Mouse (Mus musculus) neural tube, embryonic 10.5 days (tissue): ENCODE data around the gene 1700029P11Rik.

Source experiments
- DNase-seq: peaks from one replicate; pipeline ENCODE4 v3.0.0-alpha.2; 2017; ENCODE audit warnings: low spot score; ENCODE audit errors: extremely low spot score

1700029P11Rik gene

DNA sequence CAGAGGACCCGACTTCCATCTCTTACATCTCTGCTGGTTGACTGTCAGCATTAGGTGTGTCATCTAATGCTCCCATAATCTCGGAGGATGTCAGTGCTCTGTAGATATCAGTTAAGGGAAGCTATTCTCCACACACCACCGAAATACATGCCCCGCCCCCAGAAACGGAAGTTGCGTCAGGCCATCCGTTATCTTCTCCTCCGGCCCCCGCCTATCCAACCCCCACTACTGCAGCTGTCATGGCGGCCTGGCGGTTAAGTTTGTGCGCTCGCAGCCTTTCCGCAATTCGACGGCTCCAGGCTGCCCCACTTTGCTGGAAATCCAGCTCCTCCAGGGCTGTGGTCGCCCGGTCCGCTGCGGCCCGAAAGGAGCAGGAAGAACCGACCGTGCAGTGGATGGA is at the start of gene 1700029P11Rik:
Gene 1700029P11Rik (plus strand): TSS at position 220 of the 400 bp plus-strand sequence.
- DNase-seq: no peak

DNA sequence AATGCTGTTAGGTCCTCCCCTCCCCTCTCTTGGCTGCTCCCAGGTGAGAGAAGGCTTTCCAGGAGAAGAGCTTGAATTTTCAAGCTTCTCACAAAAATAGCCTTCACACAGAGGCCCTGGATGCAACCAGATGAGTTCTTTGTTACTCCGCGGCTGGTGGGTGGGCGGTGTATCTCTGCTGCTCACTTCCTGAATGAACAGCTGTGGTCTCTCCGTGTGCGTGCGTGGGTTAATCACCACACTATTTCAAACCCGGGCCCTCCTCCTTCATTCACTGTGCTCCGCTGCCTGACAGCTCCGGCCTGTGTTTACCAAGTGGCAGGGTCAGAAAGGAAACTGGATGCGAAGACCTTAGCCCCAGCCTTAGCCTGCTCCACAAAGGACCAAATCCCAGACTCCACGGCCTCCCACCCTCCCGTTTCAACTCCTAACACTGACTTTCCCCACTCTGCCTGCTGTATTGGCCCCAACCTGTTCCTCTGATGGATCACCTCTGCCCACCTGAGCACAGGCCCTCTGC is 47.3 kb upstream of the 1700029P11Rik start:
- DNase-seq: no peak

DNA sequence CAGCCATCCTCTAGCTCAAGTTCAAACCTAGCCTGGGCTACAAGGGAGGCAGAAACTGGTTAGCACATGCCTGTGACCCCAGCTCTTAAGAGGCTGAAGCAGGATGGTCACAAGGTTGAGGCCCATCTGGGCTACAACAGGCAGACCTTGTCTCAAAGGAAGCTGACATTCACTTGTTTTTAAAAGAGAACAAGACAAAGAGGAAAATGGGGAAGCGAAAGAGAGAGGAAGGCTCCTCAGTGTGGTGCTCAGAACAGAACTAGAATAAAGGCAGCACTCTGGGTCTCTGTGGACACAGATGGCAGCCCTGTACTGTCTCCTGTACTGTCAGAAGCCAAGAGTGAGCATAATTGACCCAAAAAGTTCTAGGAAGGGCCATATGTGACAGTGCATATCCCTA is 46.4 kb upstream of the 1700029P11Rik start:
- no peak for DNase-seq

DNA sequence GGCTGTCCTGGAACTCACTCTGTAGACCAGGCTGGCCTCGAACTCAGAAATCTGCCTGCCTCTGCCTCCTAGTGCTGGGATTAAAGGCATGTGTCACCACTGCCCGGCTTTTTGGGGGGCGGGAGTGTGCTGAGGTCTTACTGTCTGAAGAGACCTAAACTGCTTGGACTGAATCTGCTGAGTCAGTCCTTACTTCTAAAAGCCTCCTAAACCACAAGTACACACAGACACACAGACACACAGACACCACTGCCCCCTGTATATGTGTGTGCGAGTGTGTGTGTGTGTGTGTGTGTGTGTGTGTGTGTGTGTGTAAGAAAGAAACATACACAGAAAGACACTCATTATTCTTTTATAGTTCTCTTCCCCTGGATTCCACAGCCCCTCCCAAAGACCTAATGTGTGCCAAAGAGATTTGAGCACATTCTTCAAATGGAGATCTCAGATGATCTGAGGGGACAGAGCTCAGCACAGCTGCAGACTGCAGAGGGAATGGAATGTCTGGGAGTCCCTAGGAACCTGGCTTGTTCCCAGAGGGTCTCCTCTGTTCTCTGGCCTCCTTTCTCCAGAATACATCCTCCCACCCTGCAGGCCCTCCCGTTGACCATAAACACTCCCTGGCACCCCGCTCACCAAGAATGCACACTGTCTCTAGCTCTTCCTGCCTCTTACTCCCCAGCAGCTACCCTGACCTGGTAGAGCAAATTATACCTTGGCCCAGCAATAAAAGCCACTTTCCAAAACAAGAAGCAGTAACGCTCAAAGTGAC is 44.3 kb upstream of the 1700029P11Rik start:
- no peak for DNase-seq

DNA sequence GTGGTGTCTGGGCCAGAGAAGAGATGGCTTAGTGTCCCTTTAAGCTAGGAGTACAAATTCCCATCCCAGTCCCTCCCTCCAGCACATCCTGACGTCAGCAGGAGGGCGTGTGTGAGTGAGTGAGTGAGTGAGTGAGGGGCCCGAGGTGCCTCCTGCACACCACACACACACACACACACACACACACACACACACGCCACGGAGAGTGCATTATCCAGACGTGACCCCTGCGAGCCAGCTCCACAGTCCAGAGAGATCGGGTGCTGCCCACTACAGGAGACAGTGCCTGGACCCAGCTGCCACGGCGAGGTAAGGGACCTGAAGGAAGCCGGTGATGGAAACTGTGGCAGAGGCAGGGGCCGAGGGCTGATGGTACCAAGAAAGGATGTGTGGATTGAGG is 43.7 kb upstream of the 1700029P11Rik start, which contains the start of gene Csdc2:
Gene Csdc2 (plus strand): TSS at position 81 of the 400 bp plus-strand sequence.
- DNase-seq: peak; percentile 55

DNA sequence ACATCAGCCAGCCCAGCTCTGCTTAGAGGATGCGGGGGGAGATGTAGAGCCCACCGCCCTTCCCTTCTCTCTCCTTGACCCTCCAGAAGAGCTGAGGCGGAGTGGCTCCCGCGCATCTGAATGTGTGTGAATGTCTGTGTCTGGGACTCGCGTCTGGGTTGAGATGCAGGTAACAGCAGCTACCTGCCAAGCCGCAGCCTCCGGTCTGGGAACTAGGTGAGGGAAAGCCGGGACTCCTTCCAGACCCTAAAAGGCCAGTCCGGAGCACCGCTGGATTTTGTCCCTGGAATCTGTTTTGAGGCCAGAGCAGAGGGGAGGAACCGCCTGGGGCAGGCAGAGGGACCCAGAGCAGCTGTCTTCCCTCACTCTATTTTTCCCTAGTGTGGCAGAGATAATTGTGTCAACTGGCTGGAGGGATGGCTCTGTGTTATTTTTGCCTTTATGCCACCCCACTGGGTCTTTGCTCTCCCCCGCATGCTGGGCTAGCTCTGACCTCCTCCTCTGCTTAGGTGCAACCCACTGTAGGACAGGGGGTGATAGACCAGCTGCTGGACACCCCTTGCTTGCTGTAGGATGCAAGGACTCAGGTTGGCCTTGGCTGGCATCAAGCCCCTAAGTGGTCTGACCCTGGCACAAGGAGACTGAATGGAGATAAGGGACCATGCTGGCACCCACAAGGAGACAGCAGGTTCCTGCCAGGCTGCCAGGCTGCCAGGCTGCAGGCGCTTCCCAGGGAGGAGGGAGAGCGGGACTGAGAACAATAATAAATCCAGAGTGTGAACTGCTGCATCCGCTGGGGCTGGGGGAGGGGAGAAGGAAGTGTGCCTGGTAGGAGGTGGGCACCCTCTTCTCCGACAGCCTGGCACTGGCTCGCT is 43.0 kb upstream of the 1700029P11Rik start:
- no peak for DNase-seq

DNA sequence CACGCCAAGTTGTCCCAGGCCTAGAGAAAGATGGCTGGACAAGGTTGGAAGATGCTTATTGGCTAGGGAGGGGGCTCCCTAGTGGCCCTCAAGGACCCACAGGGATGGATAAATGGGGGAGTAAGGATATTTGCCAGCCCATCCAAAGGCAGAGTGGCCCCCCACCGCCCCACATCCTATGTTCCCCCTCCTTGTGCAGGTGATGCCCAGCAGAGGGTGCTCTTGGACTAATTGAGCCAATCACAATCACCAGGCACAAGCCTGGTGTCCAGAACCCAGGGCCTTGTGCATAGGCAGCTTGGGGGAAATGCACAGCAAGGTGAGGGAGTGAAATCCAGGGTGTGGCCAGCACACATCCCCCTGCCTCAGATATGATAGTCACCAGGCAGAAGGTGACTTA is 42.1 kb upstream of the 1700029P11Rik start:
- DNase-seq: peak; percentile 41

DNA sequence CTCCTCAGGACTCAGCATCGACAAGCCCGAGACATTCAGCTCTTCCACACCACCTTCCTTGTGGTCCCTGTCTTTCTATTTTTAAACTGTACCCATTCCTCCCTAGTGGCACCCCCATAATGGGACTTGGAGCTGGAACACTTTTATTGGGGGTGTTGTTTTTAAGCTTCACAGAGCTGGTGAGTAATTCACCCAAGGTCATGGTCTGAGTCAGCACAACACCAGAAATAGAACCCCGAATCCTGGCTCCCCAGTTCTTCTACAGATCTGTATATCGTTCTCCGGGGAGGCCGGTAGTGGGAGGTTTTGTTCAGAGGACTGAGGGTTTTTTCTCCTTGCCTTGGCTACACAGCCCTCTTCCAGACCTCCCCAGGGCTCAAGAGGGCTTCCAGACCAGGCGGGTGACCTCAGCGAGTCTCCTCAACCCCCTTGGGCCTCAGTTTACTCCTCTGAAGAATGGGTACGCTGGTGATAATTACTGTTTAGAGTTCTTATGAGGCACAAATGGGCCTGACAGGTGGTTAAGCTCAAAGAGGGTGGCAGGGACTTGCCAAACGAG is 41.1 kb upstream of the 1700029P11Rik start:
- DNase-seq: no peak

DNA sequence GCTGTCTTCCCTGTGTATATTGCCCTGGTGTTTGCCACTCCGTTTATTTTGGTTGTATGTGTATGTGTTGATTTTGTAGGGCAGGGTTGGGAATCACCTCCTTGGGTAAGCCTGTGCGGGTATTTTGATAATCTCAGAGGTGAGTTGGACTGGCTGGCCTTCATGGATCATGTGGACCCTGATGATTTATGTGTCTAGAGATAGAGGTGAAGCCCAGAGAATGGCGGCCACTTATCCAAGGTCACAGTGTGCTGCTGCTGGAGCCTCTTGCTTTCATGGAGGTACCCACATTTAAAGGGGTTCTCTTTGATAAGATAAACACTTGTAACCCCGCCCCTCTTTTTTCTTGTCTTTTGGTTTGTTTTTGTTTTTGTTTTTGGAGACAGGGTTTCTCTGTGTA is 40.6 kb upstream of the 1700029P11Rik start:
- DNase-seq: no peak

DNA sequence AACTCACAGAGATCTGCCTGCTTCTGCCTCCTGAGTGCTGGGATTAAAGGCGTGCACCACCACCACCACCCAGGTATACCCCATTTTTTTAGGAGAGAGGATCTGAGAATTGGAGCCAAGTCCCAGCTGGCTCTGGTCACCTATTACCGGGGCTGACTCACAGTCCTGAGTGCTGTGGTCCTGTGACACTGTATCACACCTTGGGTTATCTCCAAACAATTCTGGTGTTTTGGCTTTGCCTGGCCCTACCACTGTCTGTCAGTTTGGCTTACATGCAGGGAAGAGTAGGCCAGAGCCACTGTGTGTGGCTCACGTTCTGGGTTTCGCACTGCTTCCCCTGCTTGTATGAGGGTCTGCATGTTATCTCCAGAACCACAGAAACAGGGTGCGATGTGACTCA is 40.1 kb upstream of the 1700029P11Rik start:
- DNase-seq: no peak

DNA sequence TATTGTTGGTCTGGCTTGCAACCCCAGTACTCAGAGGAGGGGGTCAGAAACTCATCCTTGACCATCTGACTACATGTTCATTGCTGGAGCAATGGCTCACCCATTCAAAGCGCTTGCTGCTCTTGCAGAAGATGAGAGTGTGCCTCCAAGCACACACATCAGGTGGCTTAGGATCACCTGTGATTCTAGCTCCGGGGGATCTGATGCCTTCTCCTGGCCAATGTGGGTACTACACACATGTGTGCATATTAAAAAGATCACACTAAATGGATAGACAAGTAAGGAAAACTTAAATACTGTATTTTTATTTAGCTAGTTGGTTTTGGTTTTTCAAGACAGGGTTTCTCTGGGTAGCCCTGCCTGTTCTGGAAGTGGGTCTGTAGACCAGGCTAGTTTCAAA is 39.3 kb upstream of the 1700029P11Rik start:
- no peak for DNase-seq

DNA sequence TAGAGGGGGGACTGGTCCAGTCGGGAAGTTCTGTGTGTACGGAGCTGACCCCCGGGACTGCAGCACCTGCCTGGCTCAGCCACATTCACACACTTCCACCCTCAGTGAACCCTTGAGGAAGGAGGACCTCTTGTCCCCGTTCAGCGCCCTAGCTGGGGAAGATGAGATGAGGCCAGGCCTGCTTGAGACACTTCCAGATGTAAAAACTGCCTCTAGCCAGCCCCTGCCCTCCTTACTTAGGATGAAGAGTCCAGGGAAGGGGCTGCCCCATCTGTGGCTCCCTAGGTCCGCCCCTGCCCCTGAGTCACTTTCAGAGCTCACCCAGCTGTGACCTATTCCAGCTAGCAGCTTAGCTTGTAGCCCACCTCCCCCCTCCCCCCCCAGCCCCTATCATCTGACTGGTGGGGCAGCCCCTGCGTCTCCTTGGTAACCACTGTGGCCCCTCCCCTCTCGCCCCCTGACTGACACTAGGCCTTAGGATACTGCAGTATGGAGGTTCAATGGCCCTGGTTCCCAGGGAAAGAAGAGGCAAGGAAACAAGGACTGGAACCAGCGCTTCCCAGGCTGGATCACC is 37.1 kb upstream of the 1700029P11Rik start:
- DNase-seq: peak; percentile 67

DNA sequence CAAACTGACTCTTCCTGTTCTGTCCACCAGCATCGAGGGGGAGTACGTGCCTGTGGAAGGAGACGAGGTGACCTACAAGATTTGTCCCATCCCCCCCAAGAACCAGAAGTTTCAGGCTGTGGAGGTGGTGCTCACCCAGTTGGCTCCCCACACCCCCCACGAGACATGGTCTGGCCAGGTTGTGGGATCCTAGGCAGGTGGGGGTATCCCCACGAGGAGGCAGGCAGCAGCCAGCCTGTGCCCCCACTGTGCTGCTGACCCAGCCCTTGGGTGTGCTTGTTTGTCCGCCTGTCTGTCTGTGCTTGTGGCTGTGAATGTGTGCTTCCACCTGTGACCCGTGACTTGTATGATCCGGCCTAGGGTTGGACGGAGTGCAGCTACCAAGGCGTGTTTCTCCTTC is 31.3 kb upstream of the 1700029P11Rik start:
- DNase-seq: no peak

DNA sequence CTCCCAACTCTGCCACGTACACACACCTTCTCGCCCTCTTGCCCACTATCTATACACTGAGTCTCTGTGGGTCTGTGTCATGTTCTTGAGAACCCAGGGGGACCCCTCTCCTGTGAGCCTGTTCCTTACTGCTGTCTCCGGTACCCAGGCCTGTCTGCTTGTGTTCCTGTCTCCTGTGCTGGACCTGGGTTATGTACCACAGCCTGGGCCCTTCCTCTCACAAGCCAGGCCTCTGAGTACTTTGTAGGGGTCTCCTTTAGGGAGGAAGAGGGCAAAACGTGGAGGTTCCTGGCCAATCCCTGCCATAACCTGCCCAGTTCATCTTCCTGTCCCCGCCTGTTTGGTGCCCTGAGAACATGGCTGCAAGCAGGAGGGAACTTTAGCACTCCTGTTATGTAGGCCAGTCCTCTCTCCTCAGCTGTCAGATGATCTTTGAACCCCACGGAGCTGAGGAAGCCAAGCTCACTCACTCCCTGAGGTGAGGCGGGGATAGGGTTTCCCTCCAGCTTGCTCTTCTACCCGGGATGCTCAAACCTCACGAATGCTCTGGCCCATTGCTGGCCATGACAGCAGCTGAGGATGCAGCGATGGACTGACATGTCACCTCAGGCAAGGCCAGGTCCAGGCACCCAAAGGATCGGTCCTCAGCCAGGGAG is 30.7 kb upstream of the 1700029P11Rik start:
- no peak for DNase-seq

DNA sequence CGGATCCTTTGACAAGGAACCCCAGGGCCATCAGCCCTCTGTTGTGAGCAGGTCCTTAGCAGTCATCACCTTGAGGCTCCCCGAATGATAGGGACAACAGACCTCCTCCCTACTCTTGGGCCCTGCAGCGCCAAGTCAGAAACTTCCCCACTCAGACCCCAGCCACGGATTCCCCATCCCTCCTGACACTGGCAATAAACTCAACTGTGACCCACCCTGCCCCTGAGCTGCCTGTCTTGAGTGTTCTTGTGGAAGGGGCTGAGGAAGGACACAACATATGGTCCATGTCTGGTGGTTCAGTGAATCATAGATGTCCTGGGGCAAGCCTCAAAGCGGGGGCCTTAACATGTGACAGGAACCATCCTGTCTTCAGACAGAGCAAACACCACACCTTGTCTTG is 29.6 kb upstream of the 1700029P11Rik start:
- no peak for DNase-seq

DNA sequence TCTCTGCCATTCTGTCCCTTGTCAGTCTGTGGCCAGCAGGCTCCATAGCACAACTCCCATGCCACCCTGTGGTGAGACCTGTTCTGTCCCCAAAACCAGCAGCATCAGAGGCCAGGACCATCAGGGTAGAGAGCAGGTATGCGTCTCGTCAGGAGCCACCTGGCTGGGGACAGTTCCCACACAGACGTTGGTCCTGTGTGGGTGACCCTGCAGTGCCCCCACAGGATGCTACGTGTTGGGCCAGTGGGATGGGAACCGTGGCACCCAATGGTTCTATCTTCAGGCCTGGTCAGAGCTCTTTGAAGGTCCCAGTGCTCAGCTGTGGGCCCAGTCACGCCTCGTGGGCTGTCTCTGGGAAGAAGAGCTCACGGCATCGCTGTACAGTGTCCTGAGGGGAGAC is 29.2 kb upstream of the 1700029P11Rik start:
- DNase-seq: no peak

DNA sequence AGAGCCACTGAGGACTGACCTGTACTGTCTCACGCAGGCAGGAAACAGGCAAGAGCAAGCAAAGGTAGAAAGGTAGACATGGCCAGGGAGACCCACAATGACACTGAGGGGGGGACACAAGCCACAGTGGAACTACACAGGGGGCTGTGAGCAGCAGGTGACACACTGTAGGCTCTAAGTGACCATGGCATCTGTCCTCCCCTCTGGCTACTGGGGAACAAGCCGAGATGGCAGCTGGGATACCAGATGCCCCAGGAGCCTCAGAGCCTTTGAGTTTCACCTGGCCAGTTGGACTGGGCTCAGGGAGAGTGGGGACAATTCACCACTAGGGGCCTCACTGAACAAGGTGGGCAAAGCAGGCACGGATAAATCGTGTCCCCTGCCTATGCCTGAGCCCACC is 28.0 kb upstream of the 1700029P11Rik start:
- no peak for DNase-seq

DNA sequence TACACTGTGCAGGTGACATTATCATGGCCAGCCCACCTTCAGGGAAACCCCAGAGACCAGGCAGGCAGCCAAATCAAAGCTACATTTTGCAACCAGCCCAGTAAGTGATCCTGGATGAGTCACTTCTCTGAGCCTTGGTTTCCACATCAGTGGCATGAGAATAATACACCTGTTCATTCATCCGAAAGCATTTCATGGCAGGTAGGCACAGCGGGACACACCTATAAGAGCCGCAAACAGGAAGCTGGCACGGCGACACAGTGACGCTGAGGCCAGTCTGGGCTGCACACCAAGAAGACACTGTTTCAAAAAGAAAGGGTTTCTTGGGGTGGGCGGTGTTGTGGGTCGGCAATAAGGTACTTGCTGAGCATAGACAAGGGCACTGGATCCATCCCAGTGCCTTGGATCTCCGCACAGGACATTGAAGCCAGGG is 26.2 kb upstream of the 1700029P11Rik start:
- no peak for DNase-seq

DNA sequence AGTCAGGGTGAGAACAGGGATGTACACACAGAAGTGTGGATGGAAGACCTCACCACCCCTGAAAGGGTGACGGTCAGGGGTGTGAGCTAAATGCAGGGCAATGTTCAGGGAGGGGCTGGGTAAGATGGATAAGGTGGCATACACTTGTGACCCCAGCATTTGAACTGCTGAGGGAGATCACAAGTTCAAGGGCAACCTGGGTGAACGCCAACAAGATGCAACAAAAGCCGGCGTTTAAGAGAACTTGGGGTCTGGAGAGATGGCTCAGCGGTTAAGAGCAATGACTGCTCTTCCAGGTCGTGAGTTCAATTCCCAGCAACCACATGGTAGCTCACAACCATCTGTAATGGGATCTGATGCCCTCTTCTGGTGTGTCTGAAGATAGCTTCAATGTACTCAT is 25.6 kb upstream of the 1700029P11Rik start:
- no peak for DNase-seq

DNA sequence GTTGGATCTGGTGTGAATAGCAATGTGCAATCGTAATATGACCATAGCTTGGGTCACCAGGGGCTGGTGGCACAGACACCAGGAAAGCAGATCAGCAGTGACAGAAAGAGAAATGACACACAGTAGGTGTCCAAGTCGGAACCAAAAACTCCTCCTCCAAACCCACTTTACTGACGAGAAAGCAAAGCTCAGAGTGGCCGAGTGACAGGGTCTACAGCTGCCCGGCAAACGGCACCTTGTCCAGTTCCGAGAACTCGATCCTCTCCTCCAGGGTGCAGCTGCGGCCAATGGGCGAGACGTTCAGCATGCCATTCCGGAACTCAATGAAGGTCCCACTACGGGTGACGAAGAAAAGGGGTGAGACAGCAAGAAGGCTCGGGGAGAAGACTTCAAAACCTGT is 24.9 kb upstream of the 1700029P11Rik start:
- DNase-seq: no peak

DNA sequence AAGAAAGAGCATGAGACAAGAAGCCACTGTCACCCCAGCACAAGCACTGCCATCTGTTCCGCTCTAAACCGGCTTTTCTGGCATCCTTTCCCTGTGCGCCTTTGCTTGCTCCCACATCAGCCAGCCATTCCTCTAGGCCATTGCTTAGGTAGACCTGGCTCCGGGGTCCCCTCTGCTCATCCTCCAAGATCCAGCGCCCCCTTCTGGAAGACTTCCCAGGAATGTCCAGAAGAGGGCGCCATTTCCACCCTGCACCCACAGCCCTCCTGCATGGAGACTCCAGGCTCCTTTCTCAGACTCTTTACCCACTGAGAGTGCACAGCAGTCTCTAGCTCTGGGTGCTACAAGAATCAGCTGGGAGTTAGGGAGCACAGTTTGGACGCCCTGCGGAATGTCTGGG is 23.9 kb upstream of the 1700029P11Rik start:
- DNase-seq: peak; percentile 57
